Mouse (Mus musculus): ENCODE measurements around the gene Defb26.

DNA sequence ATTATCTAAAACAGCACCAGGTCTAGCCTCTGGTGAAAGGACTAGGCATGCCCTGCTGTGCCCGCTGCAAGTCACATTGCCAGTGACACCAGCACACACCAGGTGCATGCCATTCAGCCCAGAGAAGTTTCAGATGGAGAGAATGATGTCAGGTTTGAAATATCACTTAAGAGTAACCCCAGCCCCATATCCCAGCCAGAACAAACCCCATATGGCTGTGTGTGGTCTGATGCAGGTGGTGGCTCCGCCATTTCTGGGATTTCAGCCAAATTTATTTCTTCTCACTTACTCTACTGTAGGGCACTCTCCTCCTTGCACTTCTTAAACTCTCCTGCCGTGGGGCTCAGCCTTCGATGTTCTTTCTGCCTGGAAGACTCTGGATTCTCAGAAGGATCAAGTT, 4.6 kb upstream of the Defb26 start:
- TF ChIP-seq CTCF (IDR thresholded peaks at IDR 0.05; ENCODE audit: control insufficient read depth, insufficient read depth, insufficient replicate concordance, low read depth, low read length): no peak
- TF ChIP-seq POLR2A (IDR thresholded peaks at IDR 0.05; ENCODE audit: control insufficient read depth, low read depth, low read length): no peak

Measured in testis, adult 2 months (tissue).